ENCODE assay signal across 8 mouse cellular contexts in the genomic region with DNA sequence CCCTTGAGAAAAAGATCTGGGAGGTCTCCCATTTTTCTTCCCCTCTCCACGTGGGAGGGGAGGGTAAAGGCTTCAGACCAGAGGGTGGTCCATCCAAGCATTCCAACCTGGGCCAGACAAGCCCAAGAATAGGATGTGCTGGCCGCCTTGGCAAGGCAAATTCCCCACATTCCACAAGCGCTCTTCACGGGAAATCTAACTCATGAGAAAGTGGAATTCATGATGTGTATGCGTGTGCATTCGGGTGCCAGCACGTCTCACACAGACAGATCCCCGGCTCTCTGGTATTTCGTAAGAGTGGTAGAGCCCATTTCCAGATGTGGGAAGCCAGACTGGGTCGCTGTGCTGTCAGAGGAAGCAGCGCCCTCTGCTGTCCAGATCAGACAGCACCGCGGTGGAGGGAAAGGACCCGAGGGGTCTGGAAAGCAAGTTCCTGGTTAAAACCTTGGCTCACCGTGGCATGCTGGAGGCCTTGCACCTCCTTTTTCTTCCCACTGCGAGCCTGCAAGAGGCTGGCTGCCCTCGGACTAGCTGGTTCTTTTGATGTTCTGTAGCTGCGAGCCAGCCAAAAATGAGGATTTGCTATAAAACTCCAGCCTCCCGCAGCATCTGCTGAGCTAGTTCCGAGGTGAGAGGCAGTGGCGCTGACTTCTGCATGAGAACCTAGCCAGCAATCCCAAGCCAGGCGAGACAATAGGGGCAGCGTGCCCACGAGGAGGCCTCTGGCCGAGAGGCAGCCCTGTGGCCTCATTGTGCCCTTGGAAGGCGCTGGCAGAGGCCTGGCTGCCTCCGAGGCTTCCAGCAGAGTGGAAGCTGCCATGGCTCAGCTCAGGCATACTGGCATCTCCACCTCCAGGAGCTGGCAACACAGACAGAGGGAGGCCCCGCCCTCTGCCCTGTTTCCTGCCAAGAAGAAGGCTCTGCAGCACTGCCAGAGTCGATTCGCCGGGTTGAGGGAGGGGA.
DNase-seq lines count a peak whose midpoint lies in the region; ATAC-seq lines count a peak whose summit lies in the region.

No protein-coding gene starts in this region.

- peak overlapping the region; percentile 51 for H3K4me2 ChIP-seq in hindbrain, embryonic 15.5 days

- H3K36me3 ChIP-seq in hindbrain, embryonic 15.5 days: no peaks in the 10 kb centered on the region

- peak; percentile 89 for ATAC-seq in hindbrain, embryonic 15.5 days (ENCODE audit: low FRiP score, low read depth)

- H3K9me3 ChIP-seq in hindbrain, embryonic 15.5 days: no peaks in the 10 kb centered on the region

- H3K27ac ChIP-seq in hindbrain, embryonic 15.5 days (replicated peaks): peak overlapping the region; percentile 95

- H3K4me1 ChIP-seq in hindbrain, embryonic 15.5 days (replicated peaks): peaks cover 62% of the 10 kb centered on the region

- H3K4me3 ChIP-seq in hindbrain, embryonic 15.5 days: peak overlapping the region; percentile 30

- under 1% methylated on average over 31 of the region's 31 CpGs for WGBS in hindbrain, embryonic 15.5 days

- DNase-seq in T-cell, adult 2 months (ENCODE audit: low spot score): peak; percentile 85
- DNase-seq in cerebellum, postnatal 36 days: peak; percentile 92 to 93
- peak; percentile 91 to 93 for DNase-seq in frontal cortex, postnatal 36 days (ENCODE audit: low spot score in 2 of 2)
- DNase-seq in left cerebral cortex, adult 11 months (ENCODE audit: low spot score): peak; percentile 87
- DNase-seq in lung, postnatal 4 days: peak; percentile 94 to 95
- DNase-seq in retina, postnatal 7 days (ENCODE audit: low read depth, low spot score): peak; percentile 59
- peak; percentile 87 for DNase-seq in urinary bladder, adult 2 months (ENCODE audit: low spot score)

- peak overlapping the region; percentile 32 for H3K9ac ChIP-seq in hindbrain, embryonic 15.5 days

- no peaks in the 10 kb centered on the region for H3K27me3 ChIP-seq in hindbrain, embryonic 15.5 days

Comparison
In these comparisons a context has a peak if more than half of its experiments do, and no peak if none do; other contexts are left out.
1. Peak in every context shown above with its lines: DNase-seq, ATAC-seq, H3K4me3 ChIP-seq and H3K27ac ChIP-seq.